Mouse (Mus musculus) liver, postnatal 0 days (tissue): ENCODE measurements around the gene Mycl. TPM values are rescaled to one million over a fixed set of nuclear protein-coding genes. Genes with fewer than 3 reads are reported as not detected.
A peak's percentile ranks its signal among the peaks of the same experiment; 100 is the strongest.

Experiments used
- ATAC-seq: fragments of 200-750 bp; cut with Nextera tagmentation; 2 replicates; pipeline ENCODE4 v1.8.0; 2017; ENCODE audit warnings: mild to moderate bottlenecking, moderate library complexity
- DNase-seq: peaks from one replicate; pipeline ENCODE4 v3.0.0-alpha.2; 2016
- H3K27ac ChIP-seq: fragments of 300-500 bp; sonication (generic); 2 replicates; pipeline ENCODE4 v1.5.1; 2014; ENCODE audit warnings: antibody characterized with exemption, moderate library complexity, mild to moderate bottlenecking, low read depth
- H3K27me3 ChIP-seq: fragments of 300-500 bp; sonication (generic); 2 replicates; pipeline ENCODE4 v1.6.1; 2014; ENCODE audit warnings: low read length, control low read depth, mixed read lengths; ENCODE audit not compliant: insufficient read depth
- H3K36me3 ChIP-seq: fragments of 300-500 bp; sonication (generic); replicated peaks from 2 replicates; pipeline ENCODE4 v1.6.1; 2014; ENCODE audit warnings: mild to moderate bottlenecking, control low read depth, low read length, moderate library complexity, mixed read lengths; ENCODE audit not compliant: insufficient read depth
- H3K4me1 ChIP-seq: fragments of 300-500 bp; sonication (generic); 2 replicates; pipeline ENCODE4 v1.6.1; 2014; ENCODE audit warnings: antibody characterized with exemption, mild to moderate bottlenecking, control low read depth; ENCODE audit not compliant: insufficient read depth
- H3K4me2 ChIP-seq: fragments of 300-500 bp; sonication (generic); 2 replicates; pipeline ENCODE4 v1.6.1; 2014; ENCODE audit warnings: low read depth, mild to moderate bottlenecking, low read length, moderate library complexity, mixed read lengths
- H3K4me3 ChIP-seq: fragments of 300-500 bp; sonication (generic); 2 replicates; pipeline ENCODE4 v1.5.1; 2014; ENCODE audit warnings: low read depth, low read length
- H3K9ac ChIP-seq: fragments of 300-500 bp; sonication (generic); replicated peaks from 2 replicates; pipeline ENCODE4 v1.6.1; 2014; ENCODE audit warnings: mild to moderate bottlenecking, moderate library complexity
- H3K9me3 ChIP-seq: fragments of 300-500 bp; sonication (generic); 2 replicates; pipeline ENCODE4 v1.6.1; 2016; ENCODE audit warnings: mild to moderate bottlenecking, control low read depth, low read length, mixed read lengths
- CTCF ChIP-seq: sonication (generic); IDR thresholded peaks from 2 replicates; pipeline ENCODE4 v1.5.1; 2016; ENCODE audit warnings: antibody characterized with exemption, low read depth
- EP300 ChIP-seq: IDR thresholded peaks from 2 replicates; pipeline ENCODE4 v1.6.1; 2016; ENCODE audit warnings: antibody characterized with exemption, low read depth, mild to moderate bottlenecking
- WGBS: fragments of 180-500 bp; shearing (Covaris S2); extraction: QIAGEN DNeasy Blood & Tissue Kit; methylation state at CpG from one replicate; pipeline ENCODE4 v1.1.7; 2014; ENCODE audit not compliant: insufficient replicate concordance; 5-methylcytosine and 5-hydroxymethylcytosine counted together
- polyA plus RNA-seq: library from polyadenylated mRNA; unstranded; fragments of >200 nt; fragmentation: Nextera tagmentation; extraction: Ambion mirVana; gene quantifications from 2 replicates; pipeline ENCODE4 v1.2.1, GENCODE M21; 2015

The Mycl gene
- polyA plus RNA-seq, 1 experiment from 2014 or later: 1.2 TPM

DNA sequence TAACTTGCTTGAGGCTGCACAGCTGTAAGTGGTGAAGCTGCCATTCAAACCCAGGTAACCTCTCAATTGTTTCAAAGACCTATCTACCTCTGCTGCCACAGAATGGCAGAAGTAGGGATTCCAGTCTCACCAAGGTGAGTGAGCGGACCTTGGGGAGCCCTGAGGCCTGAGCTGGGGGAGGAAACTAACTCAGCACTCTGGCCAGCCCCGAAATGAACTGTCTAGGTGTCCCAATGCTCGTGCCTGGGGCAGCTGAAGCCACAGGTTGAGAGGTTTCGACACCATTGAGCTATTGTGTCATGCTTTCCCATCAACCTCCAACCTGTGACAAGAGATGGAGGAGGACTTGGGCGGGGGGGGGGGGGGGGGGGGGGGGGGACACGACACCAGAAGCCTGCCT lies 39.2 kb upstream of the Mycl start:
- peak; percentile 26; the same call in 1 of the 2 replicates for ATAC-seq
- no peak overlapping the region for H3K9ac ChIP-seq

DNA sequence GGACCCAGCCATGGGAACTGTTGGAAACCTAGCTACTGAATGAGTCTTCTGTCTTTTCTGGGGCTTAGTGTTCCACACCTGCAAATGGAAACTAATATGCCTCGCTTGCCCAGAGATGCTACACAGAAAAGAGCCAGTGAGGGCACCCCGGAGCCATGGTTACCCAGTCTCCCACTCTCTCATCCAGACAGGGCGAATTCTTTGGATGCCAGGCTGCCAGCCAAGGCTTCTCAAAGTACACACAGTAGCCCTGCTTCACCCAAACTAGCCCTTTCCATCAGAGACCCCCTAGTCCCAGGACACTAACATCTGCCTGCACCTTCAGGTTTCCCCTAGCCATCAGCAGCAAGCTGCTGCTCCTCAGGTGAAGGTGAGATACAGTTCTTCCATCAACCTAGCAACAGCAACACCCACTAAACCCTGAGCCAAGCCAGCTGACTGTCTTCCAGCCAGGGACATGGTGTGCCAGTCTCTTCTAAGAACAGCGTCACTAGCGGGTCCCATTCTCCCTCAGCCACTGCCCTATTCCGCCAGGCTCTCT lies 36.9 kb upstream of the Mycl start:
- Histone ChIP-seq H3K4me1 (peaks cover 35% of the 10 kb centered on the region), H3K36me3 (no peaks in the 10 kb centered on the region), H3K9ac (no peak overlapping the region), H3K9me3 (no peaks in the 10 kb centered on the region), H3K27me3 (peaks cover 49% of the 10 kb centered on the region), H3K4me2 (no peak overlapping the region), H3K27ac (no peak overlapping the region), H3K4me3 (no peak overlapping the region)
- TF ChIP-seq CTCF (no peak), EP300 (no peak)
- 72% methylated on average over 6 of the region's 6 CpGs for WGBS
- no peak for ATAC-seq
- DNase-seq: no peak

More for the DNA sequence above, 39.2 kb upstream of the Mycl start:
- Histone ChIP-seq H3K4me3 (no peak overlapping the region), H3K36me3 (no peaks in the 10 kb centered on the region), H3K27me3 (peaks cover 31% of the 10 kb centered on the region), H3K27ac (no peak overlapping the region; the same call in 1 of the 2 replicates), H3K9me3 (no peaks in the 10 kb centered on the region), H3K4me1 (peaks cover 34% of the 10 kb centered on the region), H3K4me2 (no peak overlapping the region)
- no peak for TF ChIP-seq CTCF
- no peak for TF ChIP-seq EP300
- DNase-seq: peak; percentile 39
- WGBS: 58% methylated on average over 5 of the region's 6 CpGs

- DNase-seq: no peak
- no peak for TF ChIP-seq CTCF
- TF ChIP-seq EP300: no peak
- Histone ChIP-seq H3K27ac (no peak overlapping the region), H3K36me3 (no peaks in the 10 kb centered on the region), H3K4me3 (peak overlapping the region; percentile 46), H3K9me3 (no peaks in the 10 kb centered on the region), H3K27me3 (peaks cover 55% of the 10 kb centered on the region), H3K4me1 (peaks cover 29% of the 10 kb centered on the region), H3K4me2 (peak overlapping the region; percentile 77), H3K9ac (no peak overlapping the region; the same call in 1 of the 2 replicates)
- ATAC-seq: no peak
- 30% methylated on average over 8 of the region's 8 CpGs for WGBS
These were observed 35.6 kb upstream of the Mycl start for GRCm38 (mm10) chr4:122959816-122960215.

DNA sequence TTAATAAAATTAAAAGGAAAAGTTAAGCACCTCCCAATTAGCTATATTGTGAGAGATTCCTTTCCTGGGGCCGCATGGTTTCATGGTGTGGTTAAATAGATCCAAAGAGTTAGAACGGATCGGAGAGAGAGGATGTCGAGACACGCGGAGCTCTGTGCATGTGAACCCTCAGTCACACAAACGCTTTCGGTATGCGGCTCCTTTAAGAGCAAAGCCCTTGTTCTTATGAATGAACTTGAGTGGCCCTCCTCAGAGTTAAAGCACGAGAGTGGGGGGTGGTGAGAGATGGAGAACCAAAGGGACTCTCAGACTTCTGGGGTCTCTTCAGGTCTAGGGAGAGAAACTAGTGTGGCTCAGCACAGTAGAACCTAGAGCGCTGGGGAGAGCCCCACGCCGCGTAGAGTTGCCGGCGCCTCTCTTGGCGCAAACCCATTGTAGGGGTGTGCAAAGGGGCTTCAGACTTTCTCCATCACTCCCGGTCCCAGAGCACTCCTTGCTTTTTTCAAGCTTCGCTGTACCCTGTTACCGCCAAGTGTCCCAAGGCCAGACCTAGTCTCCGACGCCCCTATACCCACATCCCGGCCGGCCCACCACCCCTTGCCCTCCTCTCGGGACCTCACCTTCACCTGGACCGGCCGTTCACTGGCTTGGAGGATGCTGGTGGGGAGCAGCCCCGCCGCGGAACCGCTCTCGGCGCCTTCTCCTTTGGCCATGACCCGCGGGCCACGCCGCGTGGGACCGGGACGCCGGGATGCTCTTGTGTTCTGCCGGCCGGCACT lies 34.9 kb upstream of the Mycl start:
- H3K9me3 ChIP-seq: no peaks in the 10 kb centered on the region
- ATAC-seq (no peak), DNase-seq (no peak)
- peak overlapping the region; percentile 1; the same call in 1 of the 2 replicates for H3K9ac ChIP-seq
- peak overlapping the region; percentile 46 for H3K4me3 ChIP-seq
- H3K36me3 ChIP-seq: no peaks in the 10 kb centered on the region
- H3K27ac ChIP-seq: no peak overlapping the region
- under 1% methylated on average over 43 of the region's 43 CpGs for WGBS
- peaks cover 22% of the 10 kb centered on the region for H3K4me1 ChIP-seq
- TF ChIP-seq EP300 (no peak), CTCF (no peak)
- H3K27me3 ChIP-seq: peaks cover 55% of the 10 kb centered on the region
- peak overlapping the region; percentile 77 for H3K4me2 ChIP-seq

- Histone ChIP-seq H3K9me3 (no peaks in the 10 kb centered on the region), H3K4me2 (peak within 1 kb of the TSS; percentile 77), H3K27ac (no peak within 1 kb of the TSS), H3K4me1 (peaks cover 17% of the 10 kb centered on the region), H3K27me3 (peaks cover 55% of the 10 kb centered on the region), H3K4me3 (peak within 1 kb of the TSS; percentile 46), H3K9ac (peak within 1 kb of the TSS; percentile 1; the same call in 1 of the 2 replicates), H3K36me3 (no peaks in the 10 kb centered on the region)
- ATAC-seq (peak; percentile 15; the same call in 1 of the 2 replicates), DNase-seq (peak; percentile 26)
- TF ChIP-seq CTCF: no peak
- no peak for TF ChIP-seq EP300
- under 1% methylated on average over 27 of the region's 27 CpGs for WGBS
These were observed 34.3 kb upstream of the Mycl start, which contains the start of gene Mfsd2a for GRCm38 (mm10) chr4:122961100-122961567. TSS of gene Mfsd2a (minus strand) at chr4:122961188.

DNA sequence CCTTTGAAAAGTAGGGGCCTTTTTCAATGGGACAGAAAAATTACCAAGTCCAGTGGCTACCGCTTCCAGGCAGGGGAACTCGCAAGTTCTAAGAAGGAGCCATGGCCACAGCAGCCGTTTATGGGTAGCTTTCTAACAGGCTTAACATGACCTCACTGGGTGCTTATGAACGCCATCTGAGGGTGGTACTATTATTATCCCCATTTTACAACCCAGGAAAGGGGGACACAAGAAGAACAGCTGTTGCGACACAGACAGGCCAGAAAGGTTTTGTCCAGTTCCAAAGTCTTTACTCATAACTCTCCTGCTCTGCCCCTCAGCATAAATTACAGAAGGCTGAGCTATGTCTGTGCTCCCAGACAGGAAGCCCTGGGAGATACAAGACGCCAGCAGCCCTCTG lies 33.9 kb upstream of the Mycl start:
- H3K4me2 ChIP-seq: peak overlapping the region; percentile 77
- WGBS: 36% methylated on average over 6 of the region's 6 CpGs
- no peak overlapping the region for H3K9ac ChIP-seq
- H3K36me3 ChIP-seq: no peaks in the 10 kb centered on the region
- DNase-seq (no peak), ATAC-seq (no peak)
- TF ChIP-seq CTCF: no peak
- H3K4me3 ChIP-seq: peak overlapping the region; percentile 46; the same call in 1 of the 2 replicates
- H3K4me1 ChIP-seq: peaks cover 15% of the 10 kb centered on the region
- H3K27me3 ChIP-seq: peaks cover 57% of the 10 kb centered on the region
- H3K27ac ChIP-seq: no peak overlapping the region
- no peaks in the 10 kb centered on the region for H3K9me3 ChIP-seq
